Mouse (Mus musculus): ENCODE measurements around the gene Slc39a7.
"Not testable (repeated sequence)": the region's sequence is repeated elsewhere in the genome, so short reads cannot be mapped to it uniquely, and the experiment has no call there.

Slc39a7 gene

GRCm38 (mm10) chr17:33999341-34000149 is 31.9 kb downstream of the Slc39a7 start:
- no peak for DNase-seq (ENCODE audit: low spot score)

- DNase-seq (ENCODE audit: low spot score): not testable (repeated sequence)
Observed at GRCm38 (mm10) chr17:33998697-33999096, 32.8 kb downstream of the Slc39a7 start.

- not testable (repeated sequence) for DNase-seq (ENCODE audit: low spot score)
Observed at GRCm38 (mm10) chr17:33997025-33997424, 34.5 kb downstream of the Slc39a7 start.

GRCm38 (mm10) chr17:33995651-33996050 is 35.8 kb downstream of the Slc39a7 start:
- no peak for DNase-seq (ENCODE audit: low spot score)

- no peak for DNase-seq (ENCODE audit: low spot score)
Observed at GRCm38 (mm10) chr17:33994959-33995358, 36.5 kb downstream of the Slc39a7 start.

GRCm38 (mm10) chr17:33991788-33992664 is 39.5 kb downstream of the Slc39a7 start:
- DNase-seq (ENCODE audit: low spot score): peak; percentile 60

GRCm38 (mm10) chr17:33982136-33982535 is 49.3 kb downstream of the Slc39a7 start:
- peak; percentile 67 for DNase-seq (ENCODE audit: low spot score)

GRCm38 (mm10) chr17:33981192-33981909 is 50.1 kb downstream of the Slc39a7 start:
- DNase-seq (ENCODE audit: low spot score): peak; percentile 88

- no peak for DNase-seq (ENCODE audit: low spot score)
Observed at GRCm38 (mm10) chr17:33980181-33981035, 51.1 kb downstream of the Slc39a7 start.

GRCm38 (mm10) chr17:33979512-33980050 is 51.9 kb downstream of the Slc39a7 start:
- DNase-seq (ENCODE audit: low spot score): no peak

- peak; percentile 75 for DNase-seq (ENCODE audit: low spot score)
Observed at GRCm38 (mm10) chr17:33978631-33979031, 52.9 kb downstream of the Slc39a7 start.

All from urinary bladder, postnatal 14 days (tissue).